Mouse (Mus musculus) kidney, embryonic 16.5 days (tissue): ENCODE measurements around the gene 4933417A18Rik. TPM values are rescaled to one million over a fixed set of nuclear protein-coding genes. Genes with fewer than 3 reads are reported as not detected.
"Not testable (repeated sequence)": the region's sequence is repeated elsewhere in the genome, so short reads cannot be mapped to it uniquely, and the experiment has no call there.

ENCODE experiments used
- ATAC-seq: fragments of 200-750 bp; cut with Nextera tagmentation; 2 replicates; pipeline ENCODE4 v1.8.0; 2017; ENCODE audit warnings: moderate TSS enrichment; ENCODE audit not compliant: low FRiP score, low TSS enrichment
- H3K27ac ChIP-seq: fragments of 300-500 bp; sonication (generic); 2 replicates; pipeline ENCODE4 v1.5.1; 2014; ENCODE audit warnings: low read length
- H3K27me3 ChIP-seq: fragments of 300-500 bp; sonication (generic); 2 replicates; pipeline ENCODE4 v1.6.1; 2014; ENCODE audit warnings: low read length, control low read depth, mixed read lengths; ENCODE audit not compliant: insufficient read depth
- H3K36me3 ChIP-seq: fragments of 300-500 bp; sonication (generic); 2 replicates; pipeline ENCODE4 v1.6.1; 2014; ENCODE audit warnings: low read length, control low read depth, mixed read lengths; ENCODE audit not compliant: insufficient read depth
- H3K4me1 ChIP-seq: fragments of 300-500 bp; sonication (generic); 2 replicates; pipeline ENCODE4 v1.6.1; 2014; ENCODE audit warnings: low read length, control low read depth, mixed read lengths; ENCODE audit not compliant: insufficient read depth
- H3K4me2 ChIP-seq: fragments of 300-500 bp; sonication (generic); replicated peaks from 2 replicates; pipeline ENCODE4 v1.6.1; 2014; ENCODE audit warnings: low read depth, low read length
- H3K4me3 ChIP-seq: fragments of 300-500 bp; sonication (generic); 2 replicates; pipeline ENCODE4 v1.5.1; 2014; ENCODE audit warnings: mild to moderate bottlenecking, low read length
- H3K9ac ChIP-seq: fragments of 300-500 bp; sonication (generic); replicated peaks from 2 replicates; pipeline ENCODE4 v1.6.1; 2014; ENCODE audit warnings: low read length
- H3K9me3 ChIP-seq: fragments of 300-500 bp; sonication (generic); 2 replicates; pipeline ENCODE4 v1.6.1; 2016; ENCODE audit warnings: low read length, control low read depth
- WGBS: fragments of 180-500 bp; shearing (Covaris S2); extraction: QIAGEN DNeasy Blood & Tissue Kit; methylation state at CpG from one replicate; pipeline ENCODE4 v1.1.7; 2014; 5-methylcytosine and 5-hydroxymethylcytosine counted together
- polyA plus RNA-seq: library from polyadenylated mRNA; unstranded; fragments of >200 nt; fragmentation: Nextera tagmentation; extraction: Ambion mirVana; gene quantifications from 2 replicates; pipeline ENCODE4 v1.2.1, GENCODE M21; 2015

4933417A18Rik gene
- not detected in 2 replicates for polyA plus RNA-seq

GRCm38 (mm10) chr13:34924210-34924609, at the start of gene 4933417A18Rik, which contains the start of gene Fam217a:
4933417A18Rik (plus strand) TSS chr13:34924409.
Fam217a (minus strand) TSS chr13:34924310.
- Histone ChIP-seq H3K4me1 (no peaks in the 10 kb centered on the region), H3K27me3 (no peaks in the 10 kb centered on the region), H3K4me2 (no peak within 1 kb of the TSS), H3K9ac (no peak within 1 kb of the TSS), H3K9me3 (no peaks in the 10 kb centered on the region), H3K36me3 (no peaks in the 10 kb centered on the region), H3K4me3 (no peak within 1 kb of the TSS), H3K27ac (no peak within 1 kb of the TSS)
- WGBS: 80% methylated on average over 4 of the region's 4 CpGs
- no peak for ATAC-seq

DNA sequence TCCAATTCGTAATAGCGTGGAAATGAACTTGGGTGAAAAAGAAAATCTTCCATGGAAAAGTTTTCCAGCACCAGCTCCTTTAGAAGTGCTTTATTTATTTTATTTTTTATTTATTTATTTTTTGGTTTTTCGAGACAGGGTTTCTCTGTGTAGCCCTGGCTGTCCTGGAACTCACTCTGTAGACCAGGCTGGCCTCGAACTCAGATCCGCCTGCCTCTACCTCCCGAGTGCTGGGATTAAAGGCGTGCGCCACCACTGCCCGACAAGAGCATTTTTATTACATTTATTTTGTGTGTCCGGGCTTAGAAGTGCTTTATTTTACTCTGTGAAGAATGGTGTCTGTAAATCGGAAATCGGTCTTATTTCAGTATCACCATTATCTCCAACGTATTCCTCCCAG, 49.5 kb upstream of the 4933417A18Rik start:
- H3K9ac ChIP-seq: peak overlapping the region; percentile 98
- H3K27ac ChIP-seq: peak overlapping the region; percentile 99
- H3K27me3 ChIP-seq, H3K36me3 ChIP-seq, H3K9me3 ChIP-seq: not testable (repeated sequence)
- peak overlapping the region; percentile 98 for H3K4me3 ChIP-seq
- peaks cover 20% of the 10 kb centered on the region for H3K4me1 ChIP-seq
- 18% methylated on average over 13 of the region's 13 CpGs for WGBS
- peak; percentile 4; the same call in 1 of the 2 replicates for ATAC-seq
- H3K4me2 ChIP-seq: peak overlapping the region; percentile 84

- Histone ChIP-seq H3K4me3 (peak within 1 kb of the TSS; percentile 98), H3K27me3 (no peaks in the 10 kb centered on the region), H3K36me3 (no peaks in the 10 kb centered on the region), H3K4me1 (peaks cover 20% of the 10 kb centered on the region), H3K27ac (peak within 1 kb of the TSS; percentile 99), H3K4me2 (peak within 1 kb of the TSS; percentile 84), H3K9me3 (no peaks in the 10 kb centered on the region), H3K9ac (peak within 1 kb of the TSS; percentile 98)
- WGBS: under 1% methylated on average over 40 of the region's 40 CpGs
- peak; percentile 79 for ATAC-seq
These were observed 49.0 kb upstream of the 4933417A18Rik start, which contains the start of gene Prpf4b for GRCm38 (mm10) chr13:34875166-34875710. Prpf4b (plus strand) TSS chr13:34875302.

DNA sequence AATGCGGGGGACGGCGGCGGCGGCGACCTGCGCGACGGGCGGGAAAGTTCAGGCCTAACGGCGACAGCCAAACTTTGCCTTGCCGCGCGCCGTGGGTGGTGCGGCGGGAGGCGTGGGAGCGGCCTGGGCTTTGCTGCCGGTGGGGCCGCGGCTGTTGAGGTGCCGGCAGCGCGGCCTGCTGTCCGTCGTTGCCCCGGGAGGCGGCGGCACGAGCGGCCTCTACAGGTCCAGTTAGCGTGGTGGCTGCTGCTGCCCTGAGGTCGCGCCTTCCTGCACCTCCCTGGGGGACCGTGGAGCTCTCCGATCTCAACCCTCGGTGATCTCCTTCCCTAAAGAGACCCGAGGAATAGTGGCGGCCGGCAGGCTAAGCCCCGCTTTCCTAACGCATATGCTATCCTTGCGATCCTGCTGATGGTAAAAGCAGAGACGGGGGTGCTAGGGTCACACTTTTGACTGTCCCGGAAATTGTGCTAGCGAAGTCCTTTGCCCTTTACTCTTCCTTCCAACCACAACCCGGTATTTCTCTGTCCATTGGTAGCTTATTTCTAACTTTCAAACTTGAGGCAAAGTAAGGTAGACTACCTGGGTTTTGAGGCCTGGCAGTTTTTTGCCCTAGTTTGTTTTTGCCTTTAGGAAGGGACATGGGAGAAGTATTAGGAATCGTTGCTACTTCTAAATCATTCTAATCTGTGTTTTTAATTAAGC, 48.3 kb upstream of the 4933417A18Rik start:
- ATAC-seq: peak; percentile 55
- peak overlapping the region; percentile 98 for H3K4me3 ChIP-seq
- H3K27ac ChIP-seq: peak overlapping the region; percentile 99
- H3K4me2 ChIP-seq: peak overlapping the region; percentile 84
- H3K9me3 ChIP-seq: no peaks in the 10 kb centered on the region
- peaks cover 20% of the 10 kb centered on the region for H3K4me1 ChIP-seq
- no peaks in the 10 kb centered on the region for H3K36me3 ChIP-seq
- H3K9ac ChIP-seq: peak overlapping the region; percentile 98
- H3K27me3 ChIP-seq: no peaks in the 10 kb centered on the region
- WGBS: under 1% methylated on average over 36 of the region's 50 CpGs

GRCm38 (mm10) chr13:34876481-34876880, 47.7 kb upstream of the 4933417A18Rik start:
- peak overlapping the region; percentile 98 for H3K4me3 ChIP-seq
- peak overlapping the region; percentile 98 for H3K9ac ChIP-seq
- H3K27ac ChIP-seq: peak overlapping the region; percentile 99; the same call in 1 of the 2 replicates
- no peak for ATAC-seq
- H3K27me3 ChIP-seq: no peaks in the 10 kb centered on the region
- peak overlapping the region; percentile 84 for H3K4me2 ChIP-seq
- H3K9me3 ChIP-seq: no peaks in the 10 kb centered on the region
- peaks cover 20% of the 10 kb centered on the region for H3K4me1 ChIP-seq
- 0 out of 2 replicates have a peak, but pooled peaks cover 4% of the 10 kb centered on the region for H3K36me3 ChIP-seq
- WGBS: 4% methylated on average over 3 of the region's 3 CpGs

- 93% methylated on average over 1 of the region's 1 CpGs for WGBS
- Histone ChIP-seq H3K36me3 (peaks cover 72% of the 10 kb centered on the region), H3K4me2 (no peak overlapping the region), H3K9me3 (no peaks in the 10 kb centered on the region), H3K27me3 (no peaks in the 10 kb centered on the region), H3K9ac (no peak overlapping the region), H3K27ac (no peak overlapping the region), H3K4me3 (no peak overlapping the region), H3K4me1 (no peaks in the 10 kb centered on the region)
- ATAC-seq: no peak
These were observed 31.3 kb upstream of the 4933417A18Rik start for GRCm38 (mm10) chr13:34892871-34893270.

GRCm38 (mm10) chr13:34914614-34915013, 9.6 kb upstream of the 4933417A18Rik start:
- no peak for ATAC-seq

DNA sequence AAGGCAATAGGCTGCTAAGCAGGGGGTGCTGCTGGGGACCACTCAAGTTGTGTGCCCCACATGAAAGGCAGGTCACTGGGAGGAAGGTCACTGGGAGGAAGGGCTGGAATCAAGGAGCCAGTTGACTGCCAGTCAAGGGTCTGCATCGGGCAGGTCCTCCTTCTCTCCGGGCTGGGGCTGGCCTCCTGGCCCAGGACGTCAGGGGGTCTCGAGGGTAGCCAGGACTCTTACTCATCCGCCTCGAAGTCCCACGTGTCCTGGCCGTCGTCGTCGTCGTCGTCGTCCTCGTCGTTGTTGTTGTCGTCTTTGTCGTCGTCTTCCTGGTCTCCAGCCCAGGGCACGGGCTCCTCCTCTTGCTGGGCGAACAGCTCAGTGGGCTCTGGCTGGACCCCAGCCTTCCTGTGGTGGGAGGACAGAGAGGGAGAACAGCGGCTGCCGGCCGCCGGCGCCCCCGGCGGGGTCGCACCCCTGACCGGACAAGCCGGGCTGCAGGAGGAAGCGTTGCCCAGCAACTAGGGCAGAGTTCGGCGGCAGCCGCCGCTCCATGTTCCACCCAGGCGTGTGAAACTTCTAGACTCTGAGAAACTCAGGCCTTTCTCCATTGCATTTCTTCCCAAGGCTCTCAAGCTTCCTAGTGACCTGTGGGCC, 7.6 kb upstream of the 4933417A18Rik start:
- H3K9ac ChIP-seq: peak overlapping the region; percentile 45; the same call in 1 of the 2 replicates
- WGBS: 15% methylated on average over 36 of the region's 37 CpGs
- no peaks in the 10 kb centered on the region for H3K36me3 ChIP-seq
- H3K4me1 ChIP-seq: peaks cover 15% of the 10 kb centered on the region
- ATAC-seq: peak; percentile 90
- no peaks in the 10 kb centered on the region for H3K9me3 ChIP-seq
- no peaks in the 10 kb centered on the region for H3K27me3 ChIP-seq
- peak overlapping the region; percentile 5; the same call in 1 of the 2 replicates for H3K27ac ChIP-seq
- peak overlapping the region; percentile 58 for H3K4me2 ChIP-seq
- peak overlapping the region; percentile 36 for H3K4me3 ChIP-seq

More at GRCm38 (mm10) chr13:34914614-34915013, 9.6 kb upstream of the 4933417A18Rik start:
- Histone ChIP-seq H3K36me3 (no peaks in the 10 kb centered on the region), H3K27me3 (no peaks in the 10 kb centered on the region), H3K27ac (no peak overlapping the region), H3K4me2 (no peak overlapping the region), H3K4me3 (no peak overlapping the region), H3K4me1 (peaks cover 15% of the 10 kb centered on the region), H3K9me3 (no peaks in the 10 kb centered on the region), H3K9ac (no peak overlapping the region)
- WGBS: 70% methylated on average over 9 of the region's 9 CpGs

GRCm38 (mm10) chr13:34934931-34935644, 10.9 kb downstream of the 4933417A18Rik start:
- Histone ChIP-seq H3K4me3 (no peak overlapping the region), H3K27ac (no peak overlapping the region), H3K4me1 (no peaks in the 10 kb centered on the region), H3K9ac (no peak overlapping the region), H3K4me2 (no peak overlapping the region), H3K9me3 (no peaks in the 10 kb centered on the region), H3K27me3 (no peaks in the 10 kb centered on the region), H3K36me3 (no peaks in the 10 kb centered on the region)
- ATAC-seq: no peak
- 69% methylated on average over 10 of the region's 10 CpGs for WGBS
